Mouse (Mus musculus) spleen, postnatal 0 days (tissue): ENCODE data around the gene Ly6g6c. TPM values are rescaled to one million over a fixed set of nuclear protein-coding genes. Genes with fewer than 3 reads are reported as not detected.

ENCODE experiments used
- polyA plus RNA-seq: library from polyadenylated mRNA; unstranded; fragments of >200 nt; fragmentation: Nextera tagmentation; extraction: Ambion mirVana; gene quantifications from 2 replicates; pipeline ENCODE4 v1.2.1, GENCODE M21; 2015

Gene Ly6g6c
- polyA plus RNA-seq, 1 experiment from 2014 or later: 0.17 TPM

Other genes starting within 250 kb of the Ly6g6c start
- gene Stk19, start 228.4 kb upstream of the Ly6g6c start, polyA plus RNA-seq: 33.1 and 34.3 TPM in 2 replicates
- 32.9 and 33.7 TPM in 2 replicates for gene Dxo, start 228.4 kb upstream of the Ly6g6c start, polyA plus RNA-seq
- 22.8 and 27.9 TPM in 2 replicates for gene Skiv2l, start 215.2 kb upstream of the Ly6g6c start, polyA plus RNA-seq
- 49.8 and 51.5 TPM in 2 replicates for gene Nelfe, start 215.0 kb upstream of the Ly6g6c start, polyA plus RNA-seq
- 5.7 and 8.3 TPM in 2 replicates for gene Cfb, start 202.9 kb upstream of the Ly6g6c start, polyA plus RNA-seq
- 0.99 and 1.2 TPM in 2 replicates for gene Zbtb12, start 185.9 kb upstream of the Ly6g6c start, polyA plus RNA-seq
- not detected in 2 replicates for gene Gm20547, start 183.3 kb upstream of the Ly6g6c start, polyA plus RNA-seq
- 7.5 and 11.8 TPM in 2 replicates for gene C2, start 167.1 kb upstream of the Ly6g6c start, polyA plus RNA-seq
- gene Ehmt2, start 166.9 kb upstream of the Ly6g6c start, polyA plus RNA-seq: 26.6 and 32.9 TPM in 2 replicates
- 0.08 and 0.25 TPM in 2 replicates for gene Slc44a4, start 150.9 kb upstream of the Ly6g6c start, polyA plus RNA-seq
- gene Neu1, start 134.1 kb upstream of the Ly6g6c start, polyA plus RNA-seq: 15.6 and 21.0 TPM in 2 replicates
- gene Hspa1b, start 106.2 kb upstream of the Ly6g6c start, polyA plus RNA-seq: 0.13 and 0.32 TPM in 2 replicates
- not detected in 2 replicates for gene Gm20481, start 95.5 kb upstream of the Ly6g6c start, polyA plus RNA-seq
- 1.7 and 1.8 TPM in 2 replicates for gene Hspa1a, start 93.2 kb upstream of the Ly6g6c start, polyA plus RNA-seq
- gene Hspa1l, start 92.7 kb upstream of the Ly6g6c start, polyA plus RNA-seq: 0.23 and 0.30 TPM in 2 replicates
- 138 and 160 TPM in 2 replicates for gene Lsm2, start 83.5 kb upstream of the Ly6g6c start, polyA plus RNA-seq
- gene Vars, start 64.4 kb upstream of the Ly6g6c start, polyA plus RNA-seq: 104 and 108 TPM in 2 replicates
- 0.40 and 0.49 TPM in 2 replicates for gene Vwa7, start 48.8 kb upstream of the Ly6g6c start, polyA plus RNA-seq
- 19.7 and 23.0 TPM in 2 replicates for gene Sapcd1, start 37.4 kb upstream of the Ly6g6c start, polyA plus RNA-seq
- gene Msh5, start 18.6 kb upstream of the Ly6g6c start, polyA plus RNA-seq: 6.9 and 8.1 TPM in 2 replicates
- gene Clic1, start 15.4 kb upstream of the Ly6g6c start, polyA plus RNA-seq: 245 and 258 TPM in 2 replicates
- gene Ddah2, start 6.4 kb upstream of the Ly6g6c start, polyA plus RNA-seq: 52.0 and 69.5 TPM in 2 replicates
- 2.5 and 3.1 TPM in 2 replicates for gene Mpig6b, start 796 bp downstream of the Ly6g6c start, polyA plus RNA-seq
- 0.23 and 0.47 TPM in 2 replicates for gene Ly6g6e, start 11.5 kb downstream of the Ly6g6c start, polyA plus RNA-seq
- 1.2 and 2.1 TPM in 2 replicates for gene Ly6g6d, start 12.7 kb downstream of the Ly6g6c start, polyA plus RNA-seq
- 1.4 and 2.2 TPM in 2 replicates for gene Ly6g6f, start 20.2 kb downstream of the Ly6g6c start, polyA plus RNA-seq
- gene Abhd16a, start 23.9 kb downstream of the Ly6g6c start, polyA plus RNA-seq: 101 and 108 TPM in 2 replicates
- not detected in 2 replicates for gene Ly6g5c, start 42.9 kb downstream of the Ly6g6c start, polyA plus RNA-seq
- 0.81 and 1.3 TPM in 2 replicates for gene Ly6g5b, start 50.0 kb downstream of the Ly6g6c start, polyA plus RNA-seq
- gene Gpank1, start 56.1 kb downstream of the Ly6g6c start, polyA plus RNA-seq: 19.0 and 20.3 TPM in 2 replicates
- gene Csnk2b, start 56.7 kb downstream of the Ly6g6c start, polyA plus RNA-seq: 191 and 199 TPM in 2 replicates
- 6.7 and 8.1 TPM in 2 replicates for gene D17H6S53E, start 61.0 kb downstream of the Ly6g6c start, polyA plus RNA-seq
- gene Apom, start 66.7 kb downstream of the Ly6g6c start, polyA plus RNA-seq: 0.17 and 0.64 TPM in 2 replicates
- 31.2 and 32.4 TPM in 2 replicates for gene Bag6, start 69.8 kb downstream of the Ly6g6c start, polyA plus RNA-seq
- gene Prrc2a, start 99.5 kb downstream of the Ly6g6c start, polyA plus RNA-seq: 85.1 and 90.0 TPM in 2 replicates
- 36.5 and 52.2 TPM in 2 replicates for gene Aif1, start 110.7 kb downstream of the Ly6g6c start, polyA plus RNA-seq
- gene Lst1, start 123.1 kb downstream of the Ly6g6c start, polyA plus RNA-seq: 93.5 and 134 TPM in 2 replicates
- gene Ltb, start 129.1 kb downstream of the Ly6g6c start, polyA plus RNA-seq: 24.4 and 36.4 TPM in 2 replicates
- 1.7 and 2.2 TPM in 2 replicates for gene Tnf, start 136.6 kb downstream of the Ly6g6c start, polyA plus RNA-seq
- gene Lta, start 140.0 kb downstream of the Ly6g6c start, polyA plus RNA-seq: 0.17 and 0.79 TPM in 2 replicates
- 0.82 and 2.5 TPM in 2 replicates for gene Gm16181, start 155.4 kb downstream of the Ly6g6c start, polyA plus RNA-seq
- gene Atp6v1g2, start 168.3 kb downstream of the Ly6g6c start, polyA plus RNA-seq: 2.3 and 2.4 TPM in 2 replicates
- gene Nfkbil1, start 170.4 kb downstream of the Ly6g6c start, polyA plus RNA-seq: 7.3 and 8.5 TPM in 2 replicates
- 195 TPM in 2 replicates for gene Ddx39b, start 176.4 kb downstream of the Ly6g6c start, polyA plus RNA-seq
- gene H2-D1, start 197.3 kb downstream of the Ly6g6c start, polyA plus RNA-seq: 356 and 410 TPM in 2 replicates